Mouse (Mus musculus) lung, adult 2 months (tissue): ENCODE data around the gene Mansc1.

Experiments used
- CTCF ChIP-seq: fragments of 200-500 bp; IDR thresholded peaks from 2 replicates; pipeline ENCODE4 v1.5.1; 2011; ENCODE audit warnings: mild to moderate bottlenecking, low read length, control low read depth; ENCODE audit not compliant: insufficient read depth
- POLR2A ChIP-seq: fragments of 200-500 bp; IDR thresholded peaks from 2 replicates; pipeline ENCODE4 v1.6.1; 2011; ENCODE audit warnings: low read depth, mild to moderate bottlenecking, control low read depth, low read length, borderline replicate concordance; ENCODE audit errors: extremely low read depth

DNA sequence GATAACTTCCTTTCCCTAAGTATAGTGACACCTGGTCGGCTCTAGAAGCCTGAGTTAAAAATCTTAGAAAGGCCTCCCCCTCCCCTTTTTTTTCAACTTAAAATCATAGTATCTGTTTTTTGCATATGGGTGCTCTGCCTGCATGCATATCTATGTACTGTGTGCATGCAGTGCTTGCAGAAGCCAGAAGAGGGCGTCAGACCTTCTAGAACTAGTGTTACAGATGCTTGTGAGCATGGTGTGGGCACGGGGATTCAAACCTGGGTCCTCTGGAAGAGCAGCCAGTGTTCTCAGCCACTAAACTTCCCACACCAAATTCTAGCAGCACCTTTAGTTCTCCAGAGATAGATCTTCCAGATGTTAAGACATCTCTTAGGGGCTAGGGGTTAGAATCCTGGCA lies 14.7 kb downstream of the Mansc1 start:
- TF ChIP-seq CTCF: no peak
- no peak for TF ChIP-seq POLR2A
